In genomic region chr6:58772014-58772413, GRCm38 (mm10) we compare ENCODE assay signal across 8 mouse cellular contexts. TPM values are rescaled to one million over a fixed set of nuclear protein-coding genes. Genes with fewer than 3 reads are reported as not detected.
DNase-seq lines count a peak whose midpoint lies in the region; ATAC-seq and TF ChIP-seq lines count a peak whose summit lies in the region.

No protein-coding gene starts in this region.

- 0% methylated on average over 1 of the region's 1 CpGs for WGBS in forebrain, embryonic 13.5 days
- WGBS in forebrain, embryonic 12.5 days, result 2% methylated on average over 1 of the region's 1 CpGs

- intact Hi-C loops in heart, postnatal 14 days (cut with DNase I), result loop anchor here (2.0 to 10.0 kb wide), 3 partner anchors 169 to 403 kb away; no protein-coding TSS in a partner anchor

- no peak overlapping the region for H3K4me3 ChIP-seq in forebrain, embryonic 13.5 days
- no peak overlapping the region for H3K4me3 ChIP-seq in forebrain, embryonic 12.5 days (replicated peaks)

- TF ChIP-seq CTCF in brain, embryonic 14.5 days (IDR thresholded peaks at IDR 0.05; ENCODE audit: borderline replicate concordance, extremely low read depth, insufficient read depth, insufficient read length), result peak; percentile 55; the same call in 1 of the 2 replicates

- peak; percentile 26 for DNase-seq in A20 (ENCODE audit: low read depth, low spot score)
- peak; percentile 68 for DNase-seq in brain, embryonic 14.5 days (ENCODE audit: low read depth)
- DNase-seq in heart, postnatal 14 days, result peak; percentile 10 to 31
- peak; percentile 36 to 53 for DNase-seq in layer of hippocampus, postnatal 10 days (ENCODE audit: low spot score in 2 of 2)
- DNase-seq in retina, postnatal 1 day, result peak; percentile 55
- no peak for DNase-seq in thymus, postnatal 25 days

- H3K4me1 ChIP-seq in forebrain, embryonic 13.5 days, result no peaks in the 10 kb centered on the region
- no peaks in the 10 kb centered on the region for H3K4me1 ChIP-seq in forebrain, embryonic 12.5 days

- no peak for TF ChIP-seq POLR2A in brain, embryonic 14.5 days (IDR thresholded peaks at IDR 0.05; ENCODE audit: borderline replicate concordance, extremely low read depth, insufficient read depth, insufficient read length, poor library complexity, severe bottlenecking)

- no peak overlapping the region for H3K9ac ChIP-seq in forebrain, embryonic 13.5 days
- no peak overlapping the region for H3K9ac ChIP-seq in forebrain, embryonic 12.5 days

- H3K4me2 ChIP-seq in forebrain, embryonic 13.5 days, result no peak overlapping the region
- H3K4me2 ChIP-seq in forebrain, embryonic 12.5 days, result no peak overlapping the region

- peak; percentile 70 for ATAC-seq in forebrain, embryonic 13.5 days
- ATAC-seq in forebrain, embryonic 12.5 days (ENCODE audit: low FRiP score), result no peak

- no peaks in the 10 kb centered on the region for H3K36me3 ChIP-seq in forebrain, embryonic 13.5 days (ENCODE audit: poor library complexity, severe bottlenecking)
- no peaks in the 10 kb centered on the region for H3K36me3 ChIP-seq in forebrain, embryonic 12.5 days (replicated peaks)

- no peaks in the 10 kb centered on the region for H3K27me3 ChIP-seq in forebrain, embryonic 13.5 days
- H3K27me3 ChIP-seq in forebrain, embryonic 12.5 days, result no peaks in the 10 kb centered on the region

- no peaks in the 10 kb centered on the region for H3K9me3 ChIP-seq in forebrain, embryonic 13.5 days (replicated peaks)
- no peaks in the 10 kb centered on the region for H3K9me3 ChIP-seq in forebrain, embryonic 12.5 days

- H3K27ac ChIP-seq in forebrain, embryonic 13.5 days, result no peak overlapping the region
- H3K27ac ChIP-seq in forebrain, embryonic 12.5 days, result no peak overlapping the region

RNA-seq across cellular contexts. Expression of gene Herc3, which starts 59.3 kb away (rescaled TPM):
- 14.6 and 15.0 TPM in 2 replicates for polyA plus RNA-seq in forebrain, embryonic 13.5 days (2015; fragmentation: Nextera tagmentation; extraction: Ambion mirVana)
- 15.8 and 15.9 TPM in 2 replicates for polyA plus RNA-seq in forebrain, embryonic 12.5 days (2016; fragmentation: Nextera tagmentation; extraction: Ambion mirVana)
- 43.7 and 44.3 TPM in 2 replicates for polyA plus RNA-seq in brain, embryonic 14.5 days (2012; rRNA removed)
- total RNA-seq in heart, postnatal 14 days (2021), result 10 to 100 TPM; 77.2 to 78.4 TPM
- 100 to 1,000 TPM; 226 to 239 TPM for total RNA-seq in layer of hippocampus, postnatal 10 days (2021)
